8 mouse cellular contexts compared by ENCODE assay signal in the genomic region with DNA sequence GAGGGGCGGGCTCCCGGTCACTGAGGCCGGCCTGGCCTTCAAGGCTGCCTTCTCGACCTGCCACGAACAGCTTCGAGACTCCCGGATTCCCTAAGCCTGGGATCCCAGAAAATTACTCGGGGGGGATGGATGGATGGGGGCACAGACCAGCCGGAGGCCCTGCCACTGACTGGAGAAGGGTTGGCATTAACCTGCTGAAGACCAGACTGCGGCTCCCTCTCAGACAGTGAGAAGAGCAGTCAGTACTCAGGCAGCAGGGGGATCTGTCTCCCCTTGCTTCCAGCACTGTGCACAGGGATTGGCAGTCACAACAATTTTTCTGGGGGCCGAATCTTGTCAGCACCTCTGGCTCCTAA. TPM values are rescaled to one million over a fixed set of nuclear protein-coding genes. Genes with fewer than 3 reads are reported as not detected.
DNase-seq lines count a peak whose midpoint lies in the region; ATAC-seq and TF ChIP-seq lines count a peak whose summit lies in the region.

No protein-coding gene starts in this region.

- ATAC-seq in neural tube, embryonic 15.5 days (ENCODE audit: low FRiP score), result peak; percentile 46; the same call in 1 of the 2 replicates

- H3K9ac ChIP-seq in neural tube, embryonic 15.5 days (replicated peaks), result peak overlapping the region; percentile 88

- H3K27ac ChIP-seq in forebrain, embryonic 10.5 days, result peak overlapping the region; percentile 92
- H3K27ac ChIP-seq in limb, embryonic 10.5 days, result peak overlapping the region; percentile 90
- peak overlapping the region; percentile 85 for H3K27ac ChIP-seq in neural tube, embryonic 15.5 days (replicated peaks)

- peak overlapping the region; percentile 42 for H3K4me3 ChIP-seq in lung, adult 2 months (replicated peaks; ENCODE audit: extremely low read depth, low read depth, low read length)
- peak overlapping the region; percentile 83 for H3K4me3 ChIP-seq in forebrain, embryonic 10.5 days
- H3K4me3 ChIP-seq in limb, embryonic 10.5 days, result peak overlapping the region; percentile 87
- H3K4me3 ChIP-seq in neural tube, embryonic 15.5 days (replicated peaks), result peak overlapping the region; percentile 65

- H3K4me2 ChIP-seq in neural tube, embryonic 15.5 days, result peak overlapping the region; percentile 92

- H3K4me1 ChIP-seq in lung, adult 2 months (ENCODE audit: control insufficient read depth, insufficient read depth, low read length), result 0 out of 2 replicates have a peak, but pooled peaks cover 3% of the 10 kb centered on the region
- H3K4me1 ChIP-seq in forebrain, embryonic 10.5 days, result peaks cover 25% of the 10 kb centered on the region
- H3K4me1 ChIP-seq in limb, embryonic 10.5 days, result peaks cover 24% of the 10 kb centered on the region
- H3K4me1 ChIP-seq in neural tube, embryonic 15.5 days, result peaks cover 18% of the 10 kb centered on the region

- no peak for TF ChIP-seq POLR2A in lung, adult 2 months (IDR thresholded peaks at IDR 0.05; ENCODE audit: borderline replicate concordance, extremely low read depth, low read depth, low read length)

- 6% methylated on average over 11 of the region's 11 CpGs for WGBS in lung, adult 2 months
- WGBS in forebrain, embryonic 10.5 days, result 10% methylated on average over 11 of the region's 11 CpGs
- 13% methylated on average over 11 of the region's 11 CpGs for WGBS in limb, embryonic 10.5 days
- 11% methylated on average over 11 of the region's 11 CpGs for WGBS in neural tube, embryonic 15.5 days

- H3K9me3 ChIP-seq in forebrain, embryonic 10.5 days, result no peaks in the 10 kb centered on the region
- H3K9me3 ChIP-seq in limb, embryonic 10.5 days (replicated peaks), result no peaks in the 10 kb centered on the region
- H3K9me3 ChIP-seq in neural tube, embryonic 15.5 days (replicated peaks), result no peaks in the 10 kb centered on the region

- no peak for DNase-seq in lung, adult 2 months
- DNase-seq in lung, adult 18-20 months, result no peak
- DNase-seq in forebrain, embryonic 10.5 days (ENCODE audit: extremely low spot score, low spot score), result no peak
- DNase-seq in limb, embryonic 10.5 days (ENCODE audit: low spot score), result no peak
- no peak for DNase-seq in right cerebral cortex, postnatal 36 days (ENCODE audit: low spot score in 2 of 2)
- no peak for DNase-seq in thymus, postnatal 4 days
- no peak for DNase-seq in gastrocnemius, postnatal 10 days

- peaks cover 37% of the 10 kb centered on the region for H3K27me3 ChIP-seq in forebrain, embryonic 10.5 days (ENCODE audit: poor library complexity, severe bottlenecking)
- peaks cover 29% of the 10 kb centered on the region for H3K27me3 ChIP-seq in limb, embryonic 10.5 days (ENCODE audit: low read depth, poor library complexity, severe bottlenecking)
- no peaks in the 10 kb centered on the region for H3K27me3 ChIP-seq in neural tube, embryonic 15.5 days (replicated peaks)

- peaks cover 25% of the 10 kb centered on the region for H3K36me3 ChIP-seq in forebrain, embryonic 10.5 days (replicated peaks)
- H3K36me3 ChIP-seq in limb, embryonic 10.5 days, result peaks cover 33% of the 10 kb centered on the region
- peaks cover 26% of the 10 kb centered on the region for H3K36me3 ChIP-seq in neural tube, embryonic 15.5 days

- TF ChIP-seq CTCF in lung, adult 2 months (IDR thresholded peaks at IDR 0.05; ENCODE audit: insufficient read depth, low read length), result no peak

RNA-seq across cellular contexts. Expression of a gene that starts 0.7 kb away (rescaled TPM):
- 6.1 TPM in 2 replicates for polyA plus RNA-seq in lung, adult 2 months (2012; rRNA removed)
- polyA plus RNA-seq in forebrain, embryonic 10.5 days (2016; fragmentation: Nextera tagmentation; extraction: Ambion mirVana), result 5.8 and 6.1 TPM in 2 replicates
- polyA plus RNA-seq in limb, embryonic 10.5 days (2016; fragmentation: Nextera tagmentation; extraction: Ambion mirVana), result 4.2 and 6.3 TPM in 2 replicates
- polyA plus RNA-seq in neural tube, embryonic 15.5 days (2015; fragmentation: Nextera tagmentation; extraction: Ambion mirVana), result 12.4 and 13.9 TPM in 2 replicates
- 1 to 10 TPM; 3.0 to 4.7 TPM for total RNA-seq in gastrocnemius, postnatal 10 days (2021)

RNA-seq across cellular contexts. Expression of a gene that starts 18.8 kb away (rescaled TPM):
- 7.4 and 10.5 TPM in 2 replicates for polyA plus RNA-seq in lung, adult 2 months (2012; rRNA removed)
- 2.0 and 2.4 TPM in 2 replicates for polyA plus RNA-seq in forebrain, embryonic 10.5 days (2016; fragmentation: Nextera tagmentation; extraction: Ambion mirVana)
- polyA plus RNA-seq in limb, embryonic 10.5 days (2016; fragmentation: Nextera tagmentation; extraction: Ambion mirVana), result 0.25 and 0.61 TPM in 2 replicates
- 4.4 and 5.7 TPM in 2 replicates for polyA plus RNA-seq in neural tube, embryonic 15.5 days (2015; fragmentation: Nextera tagmentation; extraction: Ambion mirVana)
- under 1 TPM in 1 of 2 experiments, not detected in 1; 0.34 TPM for total RNA-seq in gastrocnemius, postnatal 10 days (2021)

RNA-seq across cellular contexts. Expression of a gene that starts 20.6 kb away (rescaled TPM):
- polyA plus RNA-seq in lung, adult 2 months (2012; rRNA removed), result 22.2 and 25.1 TPM in 2 replicates
- 68.1 and 70.3 TPM in 2 replicates for polyA plus RNA-seq in forebrain, embryonic 10.5 days (2016; fragmentation: Nextera tagmentation; extraction: Ambion mirVana)
- polyA plus RNA-seq in limb, embryonic 10.5 days (2016; fragmentation: Nextera tagmentation; extraction: Ambion mirVana), result 70.3 and 75.9 TPM in 2 replicates
- polyA plus RNA-seq in neural tube, embryonic 15.5 days (2015; fragmentation: Nextera tagmentation; extraction: Ambion mirVana), result 51.4 and 55.5 TPM in 2 replicates
- total RNA-seq in gastrocnemius, postnatal 10 days (2021), result 10 to 100 TPM; 28.3 to 31.5 TPM

RNA-seq across cellular contexts. Expression of a gene that starts 49.4 kb away (rescaled TPM):
- 5.1 and 5.6 TPM in 2 replicates for polyA plus RNA-seq in lung, adult 2 months (2012; rRNA removed)
- polyA plus RNA-seq in forebrain, embryonic 10.5 days (2016; fragmentation: Nextera tagmentation; extraction: Ambion mirVana), result not detected in 2 replicates
- polyA plus RNA-seq in limb, embryonic 10.5 days (2016; fragmentation: Nextera tagmentation; extraction: Ambion mirVana), result not detected in 2 replicates
- 1.2 and 2.1 TPM in 2 replicates for polyA plus RNA-seq in neural tube, embryonic 15.5 days (2015; fragmentation: Nextera tagmentation; extraction: Ambion mirVana)
- total RNA-seq in gastrocnemius, postnatal 10 days (2021), result 1 to 10 TPM; 1.9 to 3.5 TPM

RNA-seq across cellular contexts. Expression of a gene that starts 58.6 kb away (rescaled TPM):
- polyA plus RNA-seq in lung, adult 2 months (2012; rRNA removed), result 1.1 TPM in 2 replicates
- polyA plus RNA-seq in forebrain, embryonic 10.5 days (2016; fragmentation: Nextera tagmentation; extraction: Ambion mirVana), result not detected in 2 replicates
- polyA plus RNA-seq in limb, embryonic 10.5 days (2016; fragmentation: Nextera tagmentation; extraction: Ambion mirVana), result not detected in 2 replicates
- 2.1 and 3.5 TPM in 2 replicates for polyA plus RNA-seq in neural tube, embryonic 15.5 days (2015; fragmentation: Nextera tagmentation; extraction: Ambion mirVana)
- 1 to 10 TPM in 1 of 2 experiments, not detected in 1; 2.0 TPM for total RNA-seq in gastrocnemius, postnatal 10 days (2021)
